8 mouse cellular contexts compared by ENCODE assay signal in genomic region chr14:27187025-27187424, GRCm38 (mm10).
A peak's percentile ranks its signal among the peaks of the same experiment; 100 is the strongest.
DNase-seq lines count a peak whose midpoint lies in the region; ATAC-seq and TF ChIP-seq lines count a peak whose summit lies in the region.

No protein-coding gene starts in this region.

- peak; percentile 96 for TF ChIP-seq CTCF in stomach, postnatal 0 days (IDR thresholded peaks at IDR 0.05; ENCODE audit: low read depth)

- 5% methylated on average over 4 of the region's 4 CpGs for WGBS in embryonic facial prominence, embryonic 10.5 days
- 8% methylated on average over 4 of the region's 4 CpGs for WGBS in heart, embryonic 10.5 days
- 9% methylated on average over 4 of the region's 4 CpGs for WGBS in liver, embryonic 15.5 days (ENCODE audit: insufficient replicate concordance)
- 10% methylated on average over 4 of the region's 4 CpGs for WGBS in neural tube, embryonic 13.5 days
- 5% methylated on average over 4 of the region's 4 CpGs for WGBS in stomach, postnatal 0 days

- DNase-seq in 3134 (ENCODE audit: extremely low read depth, insufficient read length, low spot score), result peak; percentile 38
- DNase-seq in adrenal gland, adult 8-10 months, result peak; percentile 63
- DNase-seq in embryonic facial prominence, embryonic 10.5 days (ENCODE audit: low spot score), result peak; percentile 83
- DNase-seq in heart, embryonic 10.5 days (ENCODE audit: low spot score), result peak; percentile 86
- peak; percentile 79 to 84 for DNase-seq in kidney, postnatal 25 days
- DNase-seq in stomach, postnatal 0 days (ENCODE audit: low spot score), result peak; percentile 82

- 0 out of 2 replicates have a peak, but pooled peaks have one; percentile 25 for ATAC-seq in liver, embryonic 15.5 days (ENCODE audit: insufficient read depth)
- ATAC-seq in neural tube, embryonic 13.5 days (ENCODE audit: low read depth), result peak; percentile 86
- ATAC-seq in stomach, postnatal 0 days (ENCODE audit: low FRiP score, low TSS enrichment), result peak; percentile 78

- no peaks in the 10 kb centered on the region for H3K9me3 ChIP-seq in embryonic facial prominence, embryonic 10.5 days
- no peaks in the 10 kb centered on the region for H3K9me3 ChIP-seq in heart, embryonic 10.5 days
- H3K9me3 ChIP-seq in liver, embryonic 15.5 days (replicated peaks), result no peaks in the 10 kb centered on the region
- no peaks in the 10 kb centered on the region for H3K9me3 ChIP-seq in neural tube, embryonic 13.5 days
- no peaks in the 10 kb centered on the region for H3K9me3 ChIP-seq in stomach, postnatal 0 days (ENCODE audit: control insufficient read depth, low read length)

- TF ChIP-seq EP300 in stomach, postnatal 0 days (optimal IDR thresholded peaks at IDR 0.05), result no peak

- H3K4me1 ChIP-seq in embryonic facial prominence, embryonic 10.5 days, result peaks cover 14% of the 10 kb centered on the region
- peaks cover 18% of the 10 kb centered on the region for H3K4me1 ChIP-seq in heart, embryonic 10.5 days
- H3K4me1 ChIP-seq in liver, embryonic 15.5 days (replicated peaks), result peaks cover 5% of the 10 kb centered on the region; the same call in 1 of the 2 replicates
- 0 out of 2 replicates have a peak, but pooled peaks cover 9% of the 10 kb centered on the region for H3K4me1 ChIP-seq in neural tube, embryonic 13.5 days (replicated peaks)
- H3K4me1 ChIP-seq in stomach, postnatal 0 days (replicated peaks; ENCODE audit: control insufficient read depth, insufficient read depth), result peaks cover 5% of the 10 kb centered on the region; the same call in 1 of the 2 replicates

- no peak overlapping the region for H3K27ac ChIP-seq in embryonic facial prominence, embryonic 10.5 days (replicated peaks)
- no peak overlapping the region for H3K27ac ChIP-seq in heart, embryonic 10.5 days
- H3K27ac ChIP-seq in liver, embryonic 15.5 days (replicated peaks), result no peak overlapping the region
- no peak overlapping the region for H3K27ac ChIP-seq in neural tube, embryonic 13.5 days (replicated peaks)
- H3K27ac ChIP-seq in stomach, postnatal 0 days (replicated peaks), result no peak overlapping the region

- H3K27me3 ChIP-seq in embryonic facial prominence, embryonic 10.5 days (replicated peaks; ENCODE audit: low read depth, poor library complexity, severe bottlenecking), result no peaks in the 10 kb centered on the region
- no peaks in the 10 kb centered on the region for H3K27me3 ChIP-seq in heart, embryonic 10.5 days (ENCODE audit: insufficient read depth, poor library complexity, severe bottlenecking)
- H3K27me3 ChIP-seq in liver, embryonic 15.5 days, result no peaks in the 10 kb centered on the region
- no peaks in the 10 kb centered on the region for H3K27me3 ChIP-seq in neural tube, embryonic 13.5 days
- no peaks in the 10 kb centered on the region for H3K27me3 ChIP-seq in stomach, postnatal 0 days (ENCODE audit: control insufficient read depth, insufficient read depth, low read length)

- no peaks in the 10 kb centered on the region for H3K36me3 ChIP-seq in embryonic facial prominence, embryonic 10.5 days (replicated peaks)
- no peaks in the 10 kb centered on the region for H3K36me3 ChIP-seq in heart, embryonic 10.5 days
- H3K36me3 ChIP-seq in liver, embryonic 15.5 days (replicated peaks), result no peaks in the 10 kb centered on the region
- no peaks in the 10 kb centered on the region for H3K36me3 ChIP-seq in neural tube, embryonic 13.5 days
- H3K36me3 ChIP-seq in stomach, postnatal 0 days (ENCODE audit: control insufficient read depth, insufficient read depth, low read length), result no peaks in the 10 kb centered on the region

- no peak overlapping the region for H3K9ac ChIP-seq in liver, embryonic 15.5 days
- H3K9ac ChIP-seq in neural tube, embryonic 13.5 days, result no peak overlapping the region
- H3K9ac ChIP-seq in stomach, postnatal 0 days (ENCODE audit: low read length), result no peak overlapping the region

- H3K4me2 ChIP-seq in liver, embryonic 15.5 days, result no peak overlapping the region
- H3K4me2 ChIP-seq in neural tube, embryonic 13.5 days, result no peak overlapping the region
- no peak overlapping the region for H3K4me2 ChIP-seq in stomach, postnatal 0 days (replicated peaks; ENCODE audit: low read depth)

- no peak overlapping the region for H3K4me3 ChIP-seq in embryonic facial prominence, embryonic 10.5 days
- no peak overlapping the region for H3K4me3 ChIP-seq in heart, embryonic 10.5 days
- no peak overlapping the region for H3K4me3 ChIP-seq in liver, embryonic 15.5 days (replicated peaks)
- H3K4me3 ChIP-seq in neural tube, embryonic 13.5 days, result no peak overlapping the region
- no peak overlapping the region for H3K4me3 ChIP-seq in stomach, postnatal 0 days (ENCODE audit: low read depth, low read length)

Comparison
In these comparisons a context has a peak if more than half of its experiments do, and no peak if none do; other contexts are left out.
1. ATAC-seq: peak in every context shown above with its lines; median percentile 86 in neural tube, embryonic 13.5 days; 78 in stomach, postnatal 0 days; 25 in liver, embryonic 15.5 days.